Mouse (Mus musculus): Measurements from ENCODE around the gene Rinl. TPM values are rescaled to one million over a fixed set of nuclear protein-coding genes. Genes with fewer than 3 reads are reported as not detected.

Rinl gene
- polyA plus RNA-seq, 1 experiment from 2014 or later = 16.1 TPM

GRCm38 (mm10) chr7:28819571-28819970, 30.8 kb downstream of the Rinl start:
- 84% methylated on average over 4 of the region's 4 CpGs for WGBS (ENCODE audit: insufficient replicate concordance)
- Histone ChIP-seq H3K9ac (no peak overlapping the region), H3K4me2 (no peak overlapping the region), H3K27me3 (replicated peaks) (no peaks in the 10 kb centered on the region), H3K27ac (no peak overlapping the region), H3K4me3 (no peak overlapping the region), H3K4me1 (peaks cover 91% of the 10 kb centered on the region), H3K9me3 (replicated peaks) (no peaks in the 10 kb centered on the region), H3K36me3 (peaks cover 86% of the 10 kb centered on the region)
- no peak for ATAC-seq

GRCm38 (mm10) chr7:28820358-28821260, 31.8 kb downstream of the Rinl start:
- Histone ChIP-seq H3K27me3 (replicated peaks) (no peaks in the 10 kb centered on the region), H3K27ac (peak overlapping the region; percentile 0; the same call in 1 of the 2 replicates), H3K9ac (no peak overlapping the region), H3K4me3 (no peak overlapping the region), H3K4me1 (peaks cover 89% of the 10 kb centered on the region), H3K36me3 (peaks cover 76% of the 10 kb centered on the region), H3K9me3 (replicated peaks) (no peaks in the 10 kb centered on the region), H3K4me2 (no peak overlapping the region)
- no peak for ATAC-seq
- WGBS (ENCODE audit: insufficient replicate concordance) = 79% methylated on average over 12 of the region's 12 CpGs

- H3K27me3 ChIP-seq (replicated peaks) = no peaks in the 10 kb centered on the region
- no peak overlapping the region for H3K4me3 ChIP-seq
- peaks cover 68% of the 10 kb centered on the region for H3K36me3 ChIP-seq
- 71% methylated on average over 10 of the region's 10 CpGs for WGBS (ENCODE audit: insufficient replicate concordance)
- peak overlapping the region; percentile 57; the same call in 1 of the 2 replicates for H3K27ac ChIP-seq
- H3K9me3 ChIP-seq (replicated peaks) = no peaks in the 10 kb centered on the region
- no peak overlapping the region for H3K9ac ChIP-seq
- no peak for ATAC-seq
- H3K4me1 ChIP-seq = peaks cover 89% of the 10 kb centered on the region
- H3K4me2 ChIP-seq = no peak overlapping the region
Measured at GRCm38 (mm10) chr7:28821261-28821831, 32.6 kb downstream of the Rinl start.

- no peak overlapping the region for H3K9ac ChIP-seq
Measured at GRCm38 (mm10) chr7:28822556-28822955, 33.8 kb downstream of the Rinl start.

GRCm38 (mm10) chr7:28822993-28823903, 34.5 kb downstream of the Rinl start:
- WGBS (ENCODE audit: insufficient replicate concordance) = 44% methylated on average over 10 of the region's 10 CpGs
- Histone ChIP-seq H3K36me3 (peaks cover 51% of the 10 kb centered on the region), H3K27me3 (replicated peaks) (no peaks in the 10 kb centered on the region), H3K4me1 (peaks cover 79% of the 10 kb centered on the region), H3K9ac (no peak overlapping the region), H3K27ac (peak overlapping the region; percentile 76), H3K4me2 (no peak overlapping the region), H3K9me3 (replicated peaks) (no peaks in the 10 kb centered on the region), H3K4me3 (no peak overlapping the region)
- no peak for ATAC-seq

More at GRCm38 (mm10) chr7:28822556-28822955, 33.8 kb downstream of the Rinl start:
- Histone ChIP-seq H3K4me1 (peaks cover 82% of the 10 kb centered on the region), H3K27me3 (replicated peaks) (no peaks in the 10 kb centered on the region), H3K27ac (peak overlapping the region; percentile 76), H3K4me3 (no peak overlapping the region), H3K9me3 (replicated peaks) (no peaks in the 10 kb centered on the region), H3K36me3 (peaks cover 56% of the 10 kb centered on the region), H3K4me2 (no peak overlapping the region)
- WGBS (ENCODE audit: insufficient replicate concordance) = 71% methylated on average over 1 of the region's 1 CpGs
- no peak for ATAC-seq

GRCm38 (mm10) chr7:28823932-28824331, 35.2 kb downstream of the Rinl start:
- H3K4me2 ChIP-seq = no peak overlapping the region
- 40% methylated on average over 2 of the region's 2 CpGs for WGBS (ENCODE audit: insufficient replicate concordance)
- peak overlapping the region; percentile 76 for H3K27ac ChIP-seq
- H3K9me3 ChIP-seq (replicated peaks) = no peaks in the 10 kb centered on the region
- H3K4me3 ChIP-seq = no peak overlapping the region
- peaks cover 72% of the 10 kb centered on the region for H3K4me1 ChIP-seq
- no peaks in the 10 kb centered on the region for H3K27me3 ChIP-seq (replicated peaks)
- ATAC-seq = no peak
- H3K9ac ChIP-seq = no peak overlapping the region
- H3K36me3 ChIP-seq = peaks cover 44% of the 10 kb centered on the region

- peak within 1 kb of the TSS; percentile 78 for H3K9ac ChIP-seq
- peak within 1 kb of the TSS; percentile 79 for H3K4me2 ChIP-seq
- peaks cover 65% of the 10 kb centered on the region for H3K4me1 ChIP-seq
- no peaks in the 10 kb centered on the region for H3K9me3 ChIP-seq (replicated peaks)
- H3K27me3 ChIP-seq (replicated peaks) = no peaks in the 10 kb centered on the region
- peak within 1 kb of the TSS; percentile 64 for H3K4me3 ChIP-seq
- WGBS (ENCODE audit: insufficient replicate concordance) = 1% methylated on average over 33 of the region's 33 CpGs
- peak within 1 kb of the TSS; percentile 76 for H3K27ac ChIP-seq
- peaks cover 42% of the 10 kb centered on the region for H3K36me3 ChIP-seq
- peak; percentile 83 for ATAC-seq
Measured at GRCm38 (mm10) chr7:28824941-28825685, 36.3 kb downstream of the Rinl start, which contains the start of gene Ech1. Gene Ech1, plus strand, starts transcription at chr7:28825217.

GRCm38 (mm10) chr7:28825686-28826401, 37.1 kb downstream of the Rinl start:
- ATAC-seq = peak; percentile 56
- 36% methylated on average over 11 of the region's 11 CpGs for whole genome bisulfite sequencing (ENCODE audit: insufficient replicate concordance)

GRCm38 (mm10) chr7:28826402-28826772, 37.6 kb downstream of the Rinl start:
- no peak for ATAC-seq
- Histone ChIP-seq H3K9me3 (replicated peaks) (no peaks in the 10 kb centered on the region), H3K27ac (peak overlapping the region; percentile 76), H3K4me2 (peak overlapping the region; percentile 79), H3K36me3 (peaks cover 42% of the 10 kb centered on the region), H3K9ac (no peak overlapping the region), H3K4me1 (peaks cover 66% of the 10 kb centered on the region), H3K27me3 (replicated peaks) (no peaks in the 10 kb centered on the region), H3K4me3 (no peak overlapping the region)
- 87% methylated on average over 7 of the region's 7 CpGs for WGBS (ENCODE audit: insufficient replicate concordance)

More at GRCm38 (mm10) chr7:28825686-28826401, 37.1 kb downstream of the Rinl start:
- H3K36me3 ChIP-seq = peaks cover 42% of the 10 kb centered on the region
- H3K4me1 ChIP-seq = peaks cover 65% of the 10 kb centered on the region
- peak overlapping the region; percentile 79 for H3K4me2 ChIP-seq
- no peaks in the 10 kb centered on the region for H3K9me3 ChIP-seq (replicated peaks)
- peak overlapping the region; percentile 76 for H3K27ac ChIP-seq
- peak overlapping the region; percentile 78 for H3K9ac ChIP-seq
- peak overlapping the region; percentile 64 for H3K4me3 ChIP-seq
- H3K27me3 ChIP-seq (replicated peaks) = no peaks in the 10 kb centered on the region

GRCm38 (mm10) chr7:28827338-28827737, 38.6 kb downstream of the Rinl start:
- WGBS (ENCODE audit: insufficient replicate concordance) = 67% methylated on average over 3 of the region's 3 CpGs
- Histone ChIP-seq H3K4me1 (peaks cover 69% of the 10 kb centered on the region), H3K4me2 (no peak overlapping the region), H3K36me3 (peaks cover 39% of the 10 kb centered on the region), H3K27ac (no peak overlapping the region), H3K27me3 (replicated peaks) (no peaks in the 10 kb centered on the region), H3K4me3 (no peak overlapping the region), H3K9ac (no peak overlapping the region), H3K9me3 (replicated peaks) (no peaks in the 10 kb centered on the region)
- ATAC-seq = no peak

All from liver, embryonic 12.5 days (tissue).